Mouse (Mus musculus): Measurements from ENCODE around the gene Cdk19.

Cdk19 gene

DNA sequence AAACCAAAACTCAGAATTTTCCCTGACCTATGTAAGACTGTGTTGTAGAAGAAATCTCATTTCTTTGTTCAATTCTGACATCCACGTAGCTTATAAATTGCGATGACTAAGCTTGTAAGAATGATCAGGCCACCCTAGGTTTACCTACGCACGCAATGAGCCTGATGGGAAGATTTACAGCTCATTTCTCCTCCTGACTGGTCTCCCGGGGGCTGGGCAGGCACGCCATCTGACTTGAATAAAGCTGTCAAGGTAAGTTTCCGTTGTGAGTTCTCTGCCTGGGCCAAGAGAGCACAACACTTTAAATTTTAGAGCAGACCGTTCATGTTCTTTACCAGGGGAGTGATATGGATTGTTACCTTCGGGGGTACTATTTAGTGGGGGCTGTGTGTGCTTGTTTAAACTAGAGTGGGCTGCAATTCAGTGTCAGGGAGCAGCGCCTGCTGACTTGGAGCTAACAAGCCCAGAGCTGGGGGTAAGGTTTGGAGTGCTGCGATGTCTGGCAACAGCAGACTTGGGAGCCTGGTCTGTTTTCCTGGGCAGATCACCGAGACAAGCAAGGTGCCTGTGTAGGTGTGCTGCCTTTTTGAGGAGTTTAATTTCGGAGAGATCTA is at the start of gene Cdk19:
Gene Cdk19, plus strand, starts transcription at position 214 of the 614 bp plus-strand sequence.
- DNase-seq (ENCODE audit: extremely low spot score, low spot score), result no peak

DNA sequence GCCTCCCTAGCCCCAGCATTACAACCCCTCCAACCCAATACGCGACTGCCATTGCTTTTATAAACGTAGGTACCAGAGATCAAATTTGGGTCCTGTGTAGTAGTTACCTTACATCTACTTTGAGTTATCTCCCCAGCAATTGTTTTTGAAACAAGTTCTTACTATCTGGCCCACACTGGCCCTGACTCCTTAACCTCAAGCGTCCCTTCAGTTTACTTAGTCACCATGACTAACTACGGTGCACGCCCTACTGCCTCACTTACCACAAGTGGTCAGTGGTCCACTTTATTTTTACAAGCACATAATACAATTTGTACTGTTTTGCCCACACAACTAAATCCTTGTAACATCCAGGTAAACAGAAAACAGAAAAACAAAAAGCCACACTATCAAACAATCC is 46.7 kb upstream of the Cdk19 start:
- DNase-seq (ENCODE audit: extremely low spot score, low spot score), result no peak

DNA sequence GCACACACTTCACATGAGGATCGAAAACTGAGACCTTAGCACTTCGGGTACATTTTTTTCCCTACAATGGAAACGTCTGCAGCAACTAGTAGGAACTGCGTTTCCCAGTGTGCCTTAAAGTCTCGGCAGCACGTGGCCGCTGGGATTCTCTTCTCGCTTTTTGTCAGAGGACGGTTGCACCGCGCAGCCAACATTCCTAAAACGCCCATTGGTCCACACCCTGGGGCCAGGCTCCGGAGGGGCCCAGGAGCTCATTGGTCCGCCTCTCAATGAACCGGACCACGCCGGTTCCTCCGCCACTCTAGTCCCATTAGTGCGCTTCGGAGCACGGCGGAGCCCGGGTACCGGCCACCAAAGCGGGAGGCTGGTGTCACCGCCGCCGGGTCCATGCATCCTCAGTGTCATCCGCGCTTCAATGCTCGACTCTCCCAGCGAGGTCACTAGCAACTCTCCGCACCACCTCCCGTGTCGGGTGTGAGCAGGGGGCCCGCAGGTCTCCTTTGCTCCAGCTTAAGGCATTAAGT is 38.7 kb upstream of the Cdk19 start:
- DNase-seq (ENCODE audit: extremely low spot score, low spot score), result peak; percentile 87

DNA sequence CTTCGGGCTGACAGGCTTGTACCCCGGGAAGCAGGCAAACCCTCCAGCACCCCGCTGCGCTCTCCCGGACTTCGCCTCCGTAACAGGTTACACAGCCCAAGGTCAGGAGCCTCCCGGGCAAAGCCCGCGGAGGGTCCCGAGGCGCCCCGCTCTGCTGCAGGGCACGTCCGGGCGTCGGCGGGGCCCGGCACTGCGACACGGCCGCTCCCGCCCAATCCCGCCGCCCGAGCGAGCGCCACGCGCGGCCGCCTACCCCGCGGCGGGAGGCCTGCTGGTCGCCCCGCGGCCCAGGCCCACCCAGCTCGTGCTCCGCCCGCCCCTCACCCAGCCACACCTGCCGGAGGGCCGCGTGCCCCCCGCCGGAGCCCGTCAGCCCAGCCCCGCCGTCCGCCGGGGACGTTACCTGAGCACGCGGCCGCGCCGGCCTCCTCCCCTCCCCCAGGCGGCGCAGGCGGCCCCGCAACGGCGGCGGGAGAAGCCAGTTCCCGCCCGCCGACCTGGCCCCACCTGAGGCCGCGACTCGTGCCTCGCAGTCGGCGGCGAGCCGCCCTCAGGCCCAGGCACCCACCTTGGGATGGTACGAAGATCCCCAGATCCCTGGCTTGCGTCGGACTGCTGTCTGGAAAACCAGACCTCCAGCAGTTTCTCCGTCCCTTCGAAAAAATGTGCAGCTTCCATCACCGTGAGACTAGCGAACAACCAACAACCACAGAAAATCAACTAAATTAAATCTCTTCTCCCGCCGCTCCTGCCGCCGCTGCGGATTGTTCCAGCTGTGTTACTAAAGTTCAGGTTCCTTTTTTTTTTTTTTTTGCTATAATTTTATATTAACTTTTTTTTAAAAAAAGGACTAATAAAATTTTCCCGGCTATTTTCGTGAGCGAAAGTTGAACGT is 37.9 kb upstream of the Cdk19 start:
- DNase-seq (ENCODE audit: extremely low spot score, low spot score), result peak; percentile 72

DNA sequence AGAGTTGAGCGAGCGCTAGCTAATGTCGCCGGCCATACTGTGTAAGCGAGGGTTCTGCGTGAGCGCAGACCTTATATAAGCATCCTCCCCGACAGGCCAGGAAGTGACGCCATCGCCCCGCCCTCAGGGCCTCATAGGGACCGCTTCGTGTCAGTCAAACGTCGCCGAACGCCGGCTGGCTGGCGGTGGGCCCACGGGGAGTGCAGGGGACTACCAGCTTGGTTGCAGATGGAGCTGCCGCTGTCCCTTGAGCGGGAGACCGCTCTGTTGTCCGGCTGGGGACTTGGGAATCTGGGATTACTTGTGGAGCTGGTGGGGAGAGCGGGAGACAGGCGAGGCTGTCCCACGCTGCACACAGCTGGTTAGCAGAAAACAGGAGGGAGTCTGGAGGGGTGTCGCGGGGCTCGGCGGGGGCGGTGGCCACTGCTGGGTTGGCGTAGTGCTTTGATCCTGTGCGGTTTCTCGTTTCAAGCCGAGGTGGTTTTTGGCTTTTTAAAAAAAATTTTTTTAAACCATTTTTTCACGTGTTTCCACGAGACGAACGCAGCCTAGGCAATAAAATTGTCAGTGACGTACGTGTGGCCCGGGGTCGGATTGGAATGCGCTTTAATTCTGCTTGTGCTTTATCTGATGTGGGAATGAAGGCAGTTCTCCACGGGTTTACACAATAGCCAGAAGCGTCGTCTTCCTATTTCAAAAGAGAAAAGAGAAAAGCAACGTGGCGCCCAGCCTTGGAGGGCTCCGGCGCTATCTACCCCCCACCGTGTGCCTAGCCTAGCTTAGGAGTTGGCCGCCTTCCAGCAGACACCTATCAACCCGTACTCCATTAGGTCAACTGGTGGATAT is 37.0 kb upstream of the Cdk19 start, which contains the start of gene Amd1:
Gene Amd1, minus strand, starts transcription at position 47 of the 846 bp plus-strand sequence.
- DNase-seq (ENCODE audit: extremely low spot score, low spot score), result peak; percentile 99

DNA sequence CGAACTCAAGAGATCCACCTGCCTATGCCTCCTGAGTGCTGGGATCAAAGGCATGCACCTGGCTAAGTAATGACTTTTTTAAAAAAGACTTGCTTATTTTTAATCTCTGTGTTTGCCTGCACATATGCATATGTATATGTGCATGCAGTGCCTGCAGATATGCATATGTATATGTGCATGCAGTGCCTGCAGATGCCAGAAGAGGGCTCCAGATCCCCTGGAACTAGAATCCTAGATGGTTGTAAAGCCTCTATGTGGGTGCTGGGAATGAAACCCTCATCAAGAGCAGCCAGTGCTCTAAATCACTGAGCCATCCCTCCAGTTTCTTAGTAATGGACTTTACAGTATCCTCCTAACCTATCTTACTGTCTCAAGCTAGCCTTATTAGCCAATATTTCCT is 33.4 kb upstream of the Cdk19 start:
- DNase-seq (ENCODE audit: extremely low spot score, low spot score), result no peak

DNA sequence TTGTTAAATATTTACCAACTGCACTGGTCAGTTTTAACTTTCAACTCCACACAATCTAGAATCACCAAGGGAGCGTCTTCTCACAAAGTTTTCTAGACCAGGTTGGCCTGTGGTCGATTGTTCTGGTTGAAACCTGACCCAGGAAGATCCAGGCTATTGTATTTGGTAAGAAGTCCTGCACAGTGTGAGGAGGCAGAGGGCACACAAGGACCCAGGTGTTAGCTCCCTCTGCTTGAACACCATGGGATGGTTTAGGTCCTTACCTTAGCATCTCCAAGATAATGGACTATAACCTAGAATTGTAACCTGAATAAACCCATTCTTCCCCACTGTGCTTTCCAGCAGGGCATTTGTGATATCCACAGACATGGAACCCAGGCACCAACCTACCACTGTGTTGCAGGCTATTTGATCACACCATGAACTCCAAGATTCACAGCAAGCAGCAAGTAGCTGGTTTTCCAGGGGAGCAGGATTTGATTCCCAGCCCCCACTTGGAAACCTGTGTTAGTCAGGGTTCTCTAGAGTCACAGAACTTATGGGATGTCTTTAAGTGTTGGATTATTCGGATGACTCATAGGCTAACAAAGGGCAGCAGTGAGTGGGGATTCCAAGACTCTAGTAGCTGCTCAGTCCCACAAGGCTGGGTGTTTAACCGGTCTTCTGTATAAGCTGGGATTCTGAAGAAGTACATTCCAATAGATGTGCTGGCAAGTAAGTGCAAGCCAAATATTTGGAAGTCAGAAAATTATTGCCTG is 31.4 kb upstream of the Cdk19 start:
- no peak for DNase-seq (ENCODE audit: extremely low spot score, low spot score)

DNA sequence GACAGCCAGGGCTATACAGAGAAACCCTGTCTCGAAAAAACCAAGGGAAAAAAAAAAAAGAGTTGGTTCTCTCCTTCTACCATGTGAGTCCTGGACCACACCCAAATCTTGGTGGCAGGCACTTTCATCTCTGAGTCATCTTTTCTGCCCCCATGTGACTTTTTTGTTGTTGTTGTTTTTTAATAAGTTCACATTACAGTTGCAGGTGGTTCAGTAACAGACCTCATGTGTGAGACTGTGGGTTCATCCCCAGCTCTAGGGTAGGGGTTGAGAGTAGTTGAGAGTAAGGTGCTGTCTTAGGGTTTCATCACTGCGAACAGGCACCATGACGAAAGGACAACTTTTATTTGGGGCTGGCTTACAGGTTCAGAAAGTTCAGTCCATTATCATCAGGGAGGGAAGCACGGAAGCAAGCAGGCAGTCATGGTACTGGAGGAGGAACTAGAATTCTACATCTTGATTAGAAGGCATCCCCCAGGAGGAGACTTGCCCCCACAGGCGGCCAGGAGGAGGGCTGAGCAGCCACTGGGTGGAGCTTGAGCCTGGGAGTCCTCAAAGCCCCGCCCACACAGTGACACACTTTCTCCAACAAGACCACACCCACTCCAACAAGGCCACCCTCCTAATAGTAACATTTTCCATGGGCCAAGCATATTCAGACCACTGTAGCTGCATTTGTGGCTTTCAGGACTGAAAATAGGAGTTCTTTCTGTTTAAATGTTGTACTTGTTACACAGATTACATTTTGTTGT is 29.3 kb upstream of the Cdk19 start:
- DNase-seq (ENCODE audit: extremely low spot score, low spot score), result no peak

DNA sequence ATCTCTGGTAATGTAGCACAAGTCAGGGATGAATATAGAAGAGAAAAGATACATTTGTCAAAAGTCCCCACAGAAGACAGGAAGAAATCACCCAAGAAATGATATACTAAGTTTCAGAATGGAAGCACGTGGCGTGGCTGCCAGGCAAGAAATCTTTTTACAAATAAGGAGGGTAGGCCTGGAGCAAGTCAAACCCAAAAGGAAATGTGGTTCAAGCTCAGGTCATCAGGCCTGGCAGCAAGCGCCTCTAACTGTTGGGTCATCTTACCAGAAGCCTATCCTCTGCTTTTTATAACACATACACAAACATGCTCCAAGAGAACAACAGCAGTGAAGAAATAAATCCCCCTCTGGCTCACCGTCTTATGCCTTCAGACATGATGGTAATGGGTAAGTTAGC is 26.6 kb upstream of the Cdk19 start:
- no peak for DNase-seq (ENCODE audit: extremely low spot score, low spot score)

DNA sequence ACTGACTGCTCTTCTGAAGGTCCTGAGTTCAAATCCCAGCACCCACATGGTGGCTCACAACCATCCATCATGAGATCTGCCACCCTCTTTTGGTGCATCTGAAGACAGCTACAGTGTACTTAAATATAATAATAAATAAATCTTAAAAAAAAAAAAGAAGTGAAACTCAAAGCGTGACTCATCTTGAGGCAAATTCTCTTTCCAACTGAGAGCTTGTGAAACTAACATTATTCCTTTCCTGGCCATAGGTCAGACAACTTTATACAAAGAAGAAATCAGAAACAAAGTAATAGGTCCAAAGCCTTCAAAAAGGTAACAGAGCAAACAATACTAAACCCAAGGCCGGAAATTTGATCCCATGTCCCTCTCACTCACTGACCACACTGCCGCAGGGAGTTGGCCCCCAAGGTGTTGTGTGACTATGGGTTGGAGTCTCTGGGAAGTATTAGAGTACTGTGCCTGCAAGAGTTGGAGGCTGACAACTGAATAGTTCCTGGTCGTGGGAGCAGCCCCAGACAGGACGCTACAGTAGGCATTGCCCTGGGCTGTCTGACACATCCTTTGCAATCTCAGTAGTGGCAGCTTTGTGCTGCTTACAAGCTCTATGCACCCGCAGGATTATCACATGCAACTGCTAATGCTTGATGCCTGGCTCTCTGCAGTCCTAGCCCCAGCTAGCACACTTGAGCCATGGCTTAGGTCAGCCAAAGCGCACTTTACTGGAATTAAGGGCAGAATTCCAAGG is 22.4 kb upstream of the Cdk19 start:
- DNase-seq (ENCODE audit: extremely low spot score, low spot score), result no peak

DNA sequence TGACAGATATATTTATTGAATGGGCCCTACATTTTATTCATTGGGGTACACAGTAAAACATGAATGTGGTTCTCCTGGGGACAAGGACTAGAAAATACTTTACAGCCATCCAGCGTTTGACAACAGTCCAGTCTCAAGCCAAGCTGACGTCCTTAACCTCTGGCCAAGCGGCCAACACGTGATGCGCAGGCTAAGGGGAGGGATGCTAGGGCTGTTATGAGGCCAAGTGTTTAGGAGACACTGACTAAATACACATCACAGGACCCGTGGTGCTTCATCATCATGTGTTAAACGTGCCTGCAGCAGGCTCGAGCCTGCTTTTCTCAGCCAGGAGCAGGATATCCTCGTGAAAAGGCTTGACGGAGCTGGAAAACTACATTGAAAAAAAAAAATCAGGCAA is 19.1 kb upstream of the Cdk19 start:
- no peak for DNase-seq (ENCODE audit: extremely low spot score, low spot score)

DNA sequence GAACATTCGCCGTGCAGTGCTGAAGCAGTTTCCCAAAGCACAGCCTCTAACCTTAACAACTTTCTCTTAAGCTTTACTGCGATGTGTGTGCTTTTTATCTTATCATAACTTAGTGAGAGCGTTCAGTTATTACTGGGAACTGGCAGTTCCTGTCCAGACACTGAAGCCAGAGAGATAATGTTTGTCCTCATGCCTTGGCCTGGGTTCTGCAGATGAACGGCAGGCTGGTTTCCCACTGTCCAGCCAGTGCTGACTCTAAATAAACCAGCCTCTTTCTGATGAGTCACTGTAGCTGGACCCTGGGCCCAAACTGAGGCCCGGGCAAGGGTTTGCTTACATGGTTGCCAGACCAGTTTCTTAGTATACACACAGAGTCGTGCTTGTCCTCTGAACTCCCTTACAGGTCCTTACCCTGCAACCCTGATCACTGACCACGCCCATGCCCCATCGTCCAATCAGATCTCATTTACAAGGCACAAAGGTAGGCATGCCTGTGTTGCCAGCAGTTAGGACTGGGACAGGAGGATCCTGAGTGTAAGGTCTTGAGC is 11.3 kb upstream of the Cdk19 start:
- no peak for DNase-seq (ENCODE audit: extremely low spot score, low spot score)

DNA sequence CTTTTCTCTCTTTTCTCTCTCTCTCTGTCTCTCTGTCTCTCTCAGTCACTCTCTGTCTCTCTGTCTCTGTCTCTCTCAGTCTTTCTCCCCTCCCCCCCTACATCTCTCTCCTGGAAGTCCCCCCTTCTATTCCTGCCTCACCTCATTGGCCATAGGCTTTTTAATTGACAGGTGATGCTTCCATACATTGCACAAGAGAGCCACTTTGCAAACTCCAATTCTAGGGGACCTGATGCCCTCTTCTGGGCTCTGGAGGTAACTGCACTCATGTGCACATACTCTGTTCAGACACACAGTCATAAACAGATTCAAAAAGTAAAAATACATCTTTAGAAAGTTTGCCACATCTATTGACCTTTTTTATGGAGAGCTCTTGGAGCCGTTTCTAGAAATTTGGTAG is 9.1 kb upstream of the Cdk19 start:
- DNase-seq (ENCODE audit: extremely low spot score, low spot score), result no peak

DNA sequence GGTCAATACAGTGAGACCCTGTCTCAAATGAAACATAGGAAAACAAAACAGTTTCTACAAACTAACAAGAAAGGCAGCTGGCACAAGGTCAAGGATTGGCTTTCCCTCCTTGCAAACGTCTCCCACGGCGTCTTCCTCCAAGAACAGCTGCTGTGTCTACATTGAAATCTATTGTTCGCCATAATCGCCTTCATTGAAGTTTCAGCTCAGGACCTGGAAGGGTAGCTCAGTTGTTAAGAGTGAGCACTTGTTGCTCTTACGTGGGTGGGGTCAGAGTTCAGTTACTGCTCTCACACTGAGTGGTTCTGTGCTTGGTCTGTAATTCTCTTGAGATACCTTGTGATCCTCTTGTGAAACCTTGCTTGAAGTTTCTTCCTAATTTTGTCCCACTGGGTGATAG is 6.5 kb upstream of the Cdk19 start:
- no peak for DNase-seq (ENCODE audit: extremely low spot score, low spot score)

DNA sequence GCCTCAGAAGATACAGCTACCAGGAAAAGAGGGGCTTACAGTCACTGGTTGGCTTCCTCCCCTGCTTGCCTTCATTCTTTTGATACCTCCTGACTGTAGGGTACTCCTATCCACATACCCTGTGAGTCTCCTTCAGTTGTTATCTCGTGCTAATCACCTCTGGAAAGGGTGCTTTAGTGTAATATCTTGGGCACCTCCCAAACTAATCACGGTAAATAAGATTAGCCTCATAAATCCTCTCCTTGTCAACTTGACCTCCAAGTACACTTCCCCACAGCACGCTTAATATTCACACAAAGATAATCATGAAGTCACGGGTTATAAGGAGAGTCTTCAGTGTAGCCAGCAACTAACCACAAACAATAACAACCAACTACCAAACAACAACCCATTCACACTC is 2.7 kb downstream of the Cdk19 start:
- DNase-seq (ENCODE audit: extremely low spot score, low spot score), result no peak

DNA sequence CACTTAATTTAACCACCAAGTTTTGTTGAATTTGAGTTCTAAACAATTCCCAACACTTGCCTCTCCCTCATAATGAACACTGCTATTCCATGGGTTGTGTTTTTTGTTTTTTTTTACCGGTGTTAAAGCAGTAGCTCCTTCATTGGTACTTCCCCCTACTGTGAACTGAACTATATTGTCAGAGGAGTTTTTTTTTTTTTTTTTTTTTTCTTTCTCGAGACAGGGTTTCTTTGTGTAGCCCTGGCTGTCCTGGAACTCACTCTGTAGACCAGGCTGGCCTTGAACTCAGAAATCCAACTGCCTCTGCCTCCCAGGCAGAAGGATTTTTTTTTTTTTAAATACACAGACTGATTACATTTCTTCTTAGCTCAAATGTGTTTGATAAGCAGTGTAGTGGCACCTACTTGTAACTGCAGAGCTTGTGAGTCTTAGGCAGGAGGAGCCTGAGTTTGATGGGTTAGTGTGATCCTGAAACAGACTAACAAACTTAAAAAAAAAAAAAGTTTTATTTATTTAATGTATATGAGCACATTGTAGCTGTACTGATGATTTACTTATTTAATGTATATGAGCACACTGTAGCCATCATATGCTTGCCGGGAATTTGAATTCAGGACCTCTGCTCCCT is 7.5 kb downstream of the Cdk19 start:
- no peak for DNase-seq (ENCODE audit: extremely low spot score, low spot score)

DNA sequence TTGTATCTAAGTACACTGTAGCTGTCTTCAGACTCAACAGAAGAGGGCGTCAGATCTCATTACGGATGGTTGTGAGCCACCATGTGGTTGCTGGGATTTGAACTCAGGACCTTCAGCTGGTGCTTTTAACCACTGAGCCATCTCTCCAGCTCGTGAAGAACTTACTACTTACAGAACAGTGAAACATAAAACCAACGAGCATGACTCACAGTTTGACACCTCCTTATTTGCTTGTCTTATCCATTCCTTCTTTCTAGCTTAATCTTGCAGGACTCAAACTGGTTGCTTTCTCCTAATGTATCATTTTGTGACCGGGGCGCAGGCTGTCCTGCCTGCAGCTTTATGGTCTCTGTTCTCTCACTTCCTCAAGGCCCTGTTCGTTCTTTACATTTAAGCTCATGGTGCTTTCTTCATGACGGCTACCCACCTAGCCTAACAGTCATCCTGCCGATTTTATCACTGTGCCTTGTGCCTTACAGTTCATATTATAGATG is 8.1 kb downstream of the Cdk19 start:
- no peak for DNase-seq (ENCODE audit: extremely low spot score, low spot score)
